Comparison of ENCODE assay signal across 8 mouse cellular contexts in the genomic region with DNA sequence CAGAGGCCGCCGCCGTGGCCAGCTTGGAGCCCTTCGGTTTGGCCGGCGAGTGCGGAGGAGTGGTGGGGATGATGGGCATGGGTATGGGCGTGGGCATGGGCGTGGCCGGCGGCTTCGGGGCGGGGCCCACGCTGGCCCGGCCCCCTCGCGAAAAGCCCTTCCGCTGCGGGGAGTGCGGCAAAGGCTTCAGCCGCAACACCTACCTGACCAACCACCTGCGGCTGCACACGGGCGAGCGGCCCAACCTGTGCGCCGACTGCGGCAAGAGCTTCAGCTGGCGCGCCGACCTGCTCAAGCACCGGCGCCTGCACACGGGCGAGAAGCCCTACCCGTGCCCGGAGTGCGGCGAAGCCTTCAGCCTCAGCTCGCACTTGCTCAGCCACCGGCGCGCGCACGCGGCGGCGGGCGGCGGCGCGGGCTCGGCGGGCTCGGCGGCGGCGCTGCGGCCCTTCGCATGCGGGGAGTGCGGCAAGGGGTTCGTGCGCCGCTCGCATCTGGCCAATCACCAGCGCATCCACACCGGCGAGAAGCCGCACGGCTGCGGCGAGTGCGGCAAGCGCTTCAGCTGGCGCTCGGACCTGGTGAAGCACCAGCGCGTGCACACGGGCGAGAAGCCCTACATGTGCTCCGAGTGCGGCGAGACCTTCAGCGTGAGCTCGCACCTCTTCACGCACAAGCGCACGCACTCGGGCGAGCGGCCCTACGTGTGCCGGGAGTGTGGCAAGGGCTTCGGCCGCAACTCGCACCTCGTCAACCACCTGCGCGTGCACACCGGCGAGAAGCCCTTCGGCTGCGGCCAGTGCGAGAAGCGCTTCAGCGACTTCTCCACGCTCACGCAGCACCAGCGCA. TPM values are rescaled to one million over a fixed set of nuclear protein-coding genes. Genes with fewer than 3 reads are reported as not detected.
DNase-seq lines count a peak whose midpoint lies in the region; ATAC-seq and TF ChIP-seq lines count a peak whose summit lies in the region.

No protein-coding gene starts in this region.

- peak overlapping the region; percentile 99 for H3K4me2 ChIP-seq in heart, embryonic 13.5 days
- H3K4me2 ChIP-seq in kidney, postnatal 0 days (ENCODE audit: low read length) = peak overlapping the region; percentile 97
- H3K4me2 ChIP-seq in liver, embryonic 13.5 days = peak overlapping the region; percentile 78
- peak overlapping the region; percentile 95 for H3K4me2 ChIP-seq in neural tube, embryonic 12.5 days (replicated peaks)

- no peak overlapping the region for H3K27ac ChIP-seq in bone marrow macrophage, adult 2 months (ENCODE audit: insufficient read depth, low read depth, low read length)
- H3K27ac ChIP-seq in embryonic fibroblast, embryonic 13.5 days (ENCODE audit: insufficient read depth, low read length) = no peak overlapping the region
- no peak overlapping the region for H3K27ac ChIP-seq in heart, embryonic 13.5 days (replicated peaks)
- H3K27ac ChIP-seq in kidney, postnatal 0 days = peak overlapping the region; percentile 54; the same call in 1 of the 2 replicates
- no peak overlapping the region; the same call in 1 of the 2 replicates for H3K27ac ChIP-seq in liver, embryonic 13.5 days
- H3K27ac ChIP-seq in neural tube, embryonic 12.5 days = no peak overlapping the region
- H3K27ac ChIP-seq in testis, adult 2 months (ENCODE audit: control insufficient read depth, insufficient read depth, low read depth, low read length) = no peak overlapping the region

- TF ChIP-seq CTCF in bone marrow macrophage, adult 2 months (IDR thresholded peaks at IDR 0.05; ENCODE audit: low read depth, low read length) = no peak
- no peak for TF ChIP-seq CTCF in embryonic fibroblast, embryonic 13.5 days (IDR thresholded peaks at IDR 0.05; ENCODE audit: borderline replicate concordance, insufficient read depth, low read length)
- TF ChIP-seq CTCF in kidney, postnatal 0 days (IDR thresholded peaks at IDR 0.05; ENCODE audit: low read depth) = no peak
- TF ChIP-seq CTCF in testis, adult 2 months (IDR thresholded peaks at IDR 0.05; ENCODE audit: control insufficient read depth, insufficient read depth, insufficient replicate concordance, low read depth, low read length) = no peak

- WGBS in heart, embryonic 13.5 days = under 1% methylated on average over 110 of the region's 110 CpGs
- 1% methylated on average over 109 of the region's 110 CpGs for WGBS in kidney, postnatal 0 days
- under 1% methylated on average over 107 of the region's 110 CpGs for WGBS in liver, embryonic 13.5 days (ENCODE audit: insufficient replicate concordance)
- under 1% methylated on average over 110 of the region's 110 CpGs for WGBS in neural tube, embryonic 12.5 days

- H3K9ac ChIP-seq in heart, embryonic 13.5 days = peak overlapping the region; percentile 80
- peak overlapping the region; percentile 59 for H3K9ac ChIP-seq in kidney, postnatal 0 days (ENCODE audit: low read depth, low read length)
- peak overlapping the region; percentile 61 for H3K9ac ChIP-seq in liver, embryonic 13.5 days
- peak overlapping the region; percentile 49 for H3K9ac ChIP-seq in neural tube, embryonic 12.5 days

- H3K4me3 ChIP-seq in bone marrow macrophage, adult 2 months (ENCODE audit: insufficient read depth, low read length) = peak overlapping the region; percentile 69
- peak overlapping the region; percentile 48 for H3K4me3 ChIP-seq in embryonic fibroblast, embryonic 13.5 days (ENCODE audit: insufficient read depth, low read length)
- H3K4me3 ChIP-seq in heart, embryonic 13.5 days = peak overlapping the region; percentile 71
- peak overlapping the region; percentile 57 for H3K4me3 ChIP-seq in kidney, postnatal 0 days (replicated peaks; ENCODE audit: low read depth, low read length)
- H3K4me3 ChIP-seq in liver, embryonic 13.5 days (replicated peaks) = peak overlapping the region; percentile 62
- peak overlapping the region; percentile 52 for H3K4me3 ChIP-seq in neural tube, embryonic 12.5 days
- H3K4me3 ChIP-seq in testis, adult 2 months (ENCODE audit: control insufficient read depth, low read depth, low read length) = peak overlapping the region; percentile 88

- peaks cover 20% of the 10 kb centered on the region for H3K27me3 ChIP-seq in heart, embryonic 13.5 days (replicated peaks)
- no peaks in the 10 kb centered on the region for H3K27me3 ChIP-seq in kidney, postnatal 0 days (ENCODE audit: insufficient read depth, low read length)
- peaks cover 50% of the 10 kb centered on the region for H3K27me3 ChIP-seq in liver, embryonic 13.5 days
- H3K27me3 ChIP-seq in neural tube, embryonic 12.5 days (replicated peaks) = peaks cover 31% of the 10 kb centered on the region
- no peaks in the 10 kb centered on the region; the same call in 1 of the 2 replicates for H3K27me3 ChIP-seq in testis, adult 2 months (ENCODE audit: control insufficient read depth, insufficient read depth, low read length)

- peaks cover 13% of the 10 kb centered on the region for H3K36me3 ChIP-seq in heart, embryonic 13.5 days
- no peaks in the 10 kb centered on the region for H3K36me3 ChIP-seq in kidney, postnatal 0 days (ENCODE audit: insufficient read depth, low read length)
- H3K36me3 ChIP-seq in liver, embryonic 13.5 days = no peaks in the 10 kb centered on the region
- peaks cover 7% of the 10 kb centered on the region; the same call in 1 of the 2 replicates for H3K36me3 ChIP-seq in neural tube, embryonic 12.5 days
- H3K36me3 ChIP-seq in testis, adult 2 months (ENCODE audit: control insufficient read depth, insufficient read depth, low read length) = no peaks in the 10 kb centered on the region

- peaks cover 8% of the 10 kb centered on the region for H3K4me1 ChIP-seq in bone marrow macrophage, adult 2 months (ENCODE audit: control insufficient read depth, insufficient read depth, low read length)
- peaks cover 4% of the 10 kb centered on the region; the same call in 1 of the 2 replicates for H3K4me1 ChIP-seq in embryonic fibroblast, embryonic 13.5 days (ENCODE audit: control insufficient read depth, insufficient read depth, low read length)
- peaks cover 21% of the 10 kb centered on the region for H3K4me1 ChIP-seq in heart, embryonic 13.5 days
- peaks cover 17% of the 10 kb centered on the region for H3K4me1 ChIP-seq in kidney, postnatal 0 days (replicated peaks; ENCODE audit: insufficient read depth, low read length)
- peaks cover 30% of the 10 kb centered on the region for H3K4me1 ChIP-seq in liver, embryonic 13.5 days (replicated peaks)
- H3K4me1 ChIP-seq in neural tube, embryonic 12.5 days = peaks cover 25% of the 10 kb centered on the region
- peaks cover 13% of the 10 kb centered on the region for H3K4me1 ChIP-seq in testis, adult 2 months (ENCODE audit: control insufficient read depth, insufficient read depth, low read length)

- peak; percentile 76 to 79 for DNase-seq in B cell, adult 2 months
- DNase-seq in kidney, postnatal 0 days (ENCODE audit: low spot score) = peak; percentile 83
- DNase-seq in liver, embryonic 13.5 days = peak; percentile 42

- no peaks in the 10 kb centered on the region for H3K9me3 ChIP-seq in heart, embryonic 13.5 days
- no peaks in the 10 kb centered on the region for H3K9me3 ChIP-seq in kidney, postnatal 0 days (replicated peaks; ENCODE audit: low read length)
- no peaks in the 10 kb centered on the region for H3K9me3 ChIP-seq in liver, embryonic 13.5 days (replicated peaks)
- H3K9me3 ChIP-seq in neural tube, embryonic 12.5 days = no peaks in the 10 kb centered on the region

- peak; percentile 77 for ATAC-seq in heart, embryonic 13.5 days (ENCODE audit: extremely low read depth, insufficient number of reproducible peaks, low FRiP score, low TSS enrichment)
- peak; percentile 93 for ATAC-seq in kidney, postnatal 0 days (replicated peaks; ENCODE audit: low FRiP score, low read depth)
- ATAC-seq in liver, embryonic 13.5 days (ENCODE audit: low read depth) = peak; percentile 86
- ATAC-seq in neural tube, embryonic 12.5 days (ENCODE audit: low FRiP score, low read depth) = peak; percentile 93

- TF ChIP-seq POLR2A in bone marrow macrophage, adult 2 months (IDR thresholded peaks at IDR 0.05; ENCODE audit: borderline replicate concordance, low read depth, low read length) = no peak
- TF ChIP-seq POLR2A in embryonic fibroblast, embryonic 13.5 days (IDR thresholded peaks at IDR 0.05; ENCODE audit: low read depth, low read length) = no peak
- no peak for TF ChIP-seq POLR2A in testis, adult 2 months (IDR thresholded peaks at IDR 0.05; ENCODE audit: control insufficient read depth, low read depth, low read length)

RNA-seq across cellular contexts. Expression of gene Gm4450, which starts 29.1 kb away (rescaled TPM):
- polyA plus RNA-seq in bone marrow macrophage, adult 2 months (2012; ENCODE audit: insufficient read depth, insufficient read length, missing spikeins) = not detected in 2 replicates
- polyA plus RNA-seq in embryonic fibroblast, embryonic 13.5 days (2011; ENCODE audit: insufficient read length, low read depth, missing spikeins) = not detected in 2 replicates
- polyA plus RNA-seq in heart, embryonic 13.5 days (2015; fragmentation: Nextera tagmentation; extraction: Ambion mirVana) = not detected in 2 replicates
- polyA plus RNA-seq in kidney, postnatal 0 days (2015; fragmentation: Nextera tagmentation; extraction: Ambion mirVana) = 83.6 and 90.6 TPM in 2 replicates
- polyA plus RNA-seq in liver, embryonic 13.5 days (2015; fragmentation: Nextera tagmentation; extraction: Ambion mirVana) = not detected in 2 replicates
- polyA plus RNA-seq in neural tube, embryonic 12.5 days (2016; fragmentation: Nextera tagmentation; extraction: Ambion mirVana) = not detected in 2 replicates
- polyA plus RNA-seq in testis, adult 2 months (2012; rRNA removed) = 0.59 and 0.63 TPM in 2 replicates

RNA-seq across cellular contexts. Expression of gene Zfp697, which starts 45.6 kb away (rescaled TPM):
- 0.25 TPM in 1 of 2 replicates, not detected in the other for polyA plus RNA-seq in bone marrow macrophage, adult 2 months (2012; ENCODE audit: insufficient read depth, insufficient read length, missing spikeins)
- polyA plus RNA-seq in embryonic fibroblast, embryonic 13.5 days (2011; ENCODE audit: insufficient read length, low read depth, missing spikeins) = 7.6 and 10.2 TPM in 2 replicates
- 7.3 and 8.3 TPM in 2 replicates for polyA plus RNA-seq in heart, embryonic 13.5 days (2015; fragmentation: Nextera tagmentation; extraction: Ambion mirVana)
- polyA plus RNA-seq in kidney, postnatal 0 days (2015; fragmentation: Nextera tagmentation; extraction: Ambion mirVana) = 19.0 and 19.6 TPM in 2 replicates
- polyA plus RNA-seq in liver, embryonic 13.5 days (2015; fragmentation: Nextera tagmentation; extraction: Ambion mirVana) = 2.0 and 2.8 TPM in 2 replicates
- polyA plus RNA-seq in neural tube, embryonic 12.5 days (2016; fragmentation: Nextera tagmentation; extraction: Ambion mirVana) = 11.8 and 12.3 TPM in 2 replicates
- polyA plus RNA-seq in testis, adult 2 months (2012; rRNA removed) = 1.1 and 1.2 TPM in 2 replicates

Comparison
In these comparisons a context has a peak if more than half of its experiments do, and no peak if none do; other contexts are left out.
1. RNA of gene Gm4450, which starts 29.1 kb away (polyA plus RNA-seq): 83.6 to 90.6 TPM in kidney, postnatal 0 days; 0.59 to 0.63 TPM in testis, adult 2 months, not detected in neural tube, embryonic 12.5 days, not detected in bone marrow macrophage, adult 2 months, not detected in embryonic fibroblast, embryonic 13.5 days, not detected in heart, embryonic 13.5 days and not detected in liver, embryonic 13.5 days; every median in the first group is over 10 times any median in the second.
2. Peak in every context shown above with its lines, with median percentiles within 50 percentile points of each other: DNase-seq, H3K4me3 ChIP-seq, ATAC-seq, H3K4me2 ChIP-seq and H3K9ac ChIP-seq.